Mouse (Mus musculus): ENCODE measurements at regions not wholly inside any gene's neighbourhood (a gene's known extent, or its start where the extent isn't known, plus 50 kb on each side); places are given as distances from the start of the nearest gene placed in this dataset.

- H3K27ac ChIP-seq (ENCODE audit: low read length), result no peak overlapping the region
- no peak overlapping the region for H3K4me3 ChIP-seq (ENCODE audit: low read length)
- H3K27me3 ChIP-seq (ENCODE audit: control insufficient read depth, insufficient read depth, low read length), result no peaks in the 10 kb centered on the region
- H3K4me1 ChIP-seq (ENCODE audit: control insufficient read depth, insufficient read depth, low read length), result no peaks in the 10 kb centered on the region
- ATAC-seq (replicated peaks; ENCODE audit: extremely low read depth, insufficient read depth, low FRiP score), result no peak
- H3K9me3 ChIP-seq (replicated peaks; ENCODE audit: control insufficient read depth, low read length), result no peaks in the 10 kb centered on the region
- H3K9ac ChIP-seq (ENCODE audit: low read length), result no peak overlapping the region
- no peak overlapping the region for H3K4me2 ChIP-seq (ENCODE audit: low read depth, low read length)
- 75% methylated on average over 5 of the region's 5 CpGs for WGBS
- H3K36me3 ChIP-seq (ENCODE audit: control insufficient read depth, insufficient read depth), result no peaks in the 10 kb centered on the region
These were observed 114.0 kb upstream of the Gli2 start for GRCm38 (mm10) chr1:119167443-119167842.

- Histone ChIP-seq H3K9me3 (replicated peaks; ENCODE audit: control insufficient read depth, low read length) (no peaks in the 10 kb centered on the region), H3K36me3 (ENCODE audit: control insufficient read depth, insufficient read depth) (no peaks in the 10 kb centered on the region), H3K4me1 (ENCODE audit: control insufficient read depth, insufficient read depth, low read length) (no peaks in the 10 kb centered on the region), H3K4me3 (ENCODE audit: low read length) (no peak overlapping the region), H3K27me3 (ENCODE audit: control insufficient read depth, insufficient read depth, low read length) (no peaks in the 10 kb centered on the region), H3K9ac (ENCODE audit: low read length) (no peak overlapping the region), H3K27ac (ENCODE audit: low read length) (no peak overlapping the region), H3K4me2 (ENCODE audit: low read depth, low read length) (no peak overlapping the region)
- 87% methylated on average over 7 of the region's 7 CpGs for WGBS
- ATAC-seq (replicated peaks; ENCODE audit: extremely low read depth, insufficient read depth, low FRiP score), result no peak
These were observed 112.9 kb upstream of the Gli2 start for GRCm38 (mm10) chr1:119166286-119166685.

GRCm38 (mm10) chr1:119164811-119165210 is 111.4 kb upstream of the Gli2 start:
- no peaks in the 10 kb centered on the region for H3K4me1 ChIP-seq (ENCODE audit: control insufficient read depth, insufficient read depth, low read length)
- H3K9ac ChIP-seq (ENCODE audit: low read length), result no peak overlapping the region
- no peaks in the 10 kb centered on the region for H3K36me3 ChIP-seq (ENCODE audit: control insufficient read depth, insufficient read depth)
- H3K9me3 ChIP-seq (replicated peaks; ENCODE audit: control insufficient read depth, low read length), result no peaks in the 10 kb centered on the region
- ATAC-seq (replicated peaks; ENCODE audit: extremely low read depth, insufficient read depth, low FRiP score), result no peak
- no peak overlapping the region for H3K27ac ChIP-seq (ENCODE audit: low read length)
- H3K4me2 ChIP-seq (ENCODE audit: low read depth, low read length), result no peak overlapping the region
- WGBS, result 79% methylated on average over 5 of the region's 5 CpGs
- H3K27me3 ChIP-seq (ENCODE audit: control insufficient read depth, insufficient read depth, low read length), result no peaks in the 10 kb centered on the region
- H3K4me3 ChIP-seq (ENCODE audit: low read length), result no peak overlapping the region

GRCm38 (mm10) chr1:119163846-119164245 is 110.4 kb upstream of the Gli2 start:
- H3K27me3 ChIP-seq (ENCODE audit: control insufficient read depth, insufficient read depth, low read length), result no peaks in the 10 kb centered on the region
- ATAC-seq (replicated peaks; ENCODE audit: extremely low read depth, insufficient read depth, low FRiP score), result no peak
- H3K4me1 ChIP-seq (ENCODE audit: control insufficient read depth, insufficient read depth, low read length), result no peaks in the 10 kb centered on the region
- H3K36me3 ChIP-seq (ENCODE audit: control insufficient read depth, insufficient read depth), result no peaks in the 10 kb centered on the region
- no peaks in the 10 kb centered on the region for H3K9me3 ChIP-seq (replicated peaks; ENCODE audit: control insufficient read depth, low read length)
- H3K4me2 ChIP-seq (ENCODE audit: low read depth, low read length), result no peak overlapping the region
- no peak overlapping the region for H3K9ac ChIP-seq (ENCODE audit: low read length)
- no peak overlapping the region for H3K27ac ChIP-seq (ENCODE audit: low read length)
- no peak overlapping the region for H3K4me3 ChIP-seq (ENCODE audit: low read length)

- WGBS, result 79% methylated on average over 7 of the region's 7 CpGs
- no peak for ATAC-seq (replicated peaks; ENCODE audit: extremely low read depth, insufficient read depth, low FRiP score)
- H3K27me3 ChIP-seq (ENCODE audit: control insufficient read depth, insufficient read depth, low read length), result no peaks in the 10 kb centered on the region
These were observed 109.8 kb upstream of the Gli2 start for GRCm38 (mm10) chr1:119163114-119163740.

GRCm38 (mm10) chr1:119161751-119162150 is 108.3 kb upstream of the Gli2 start:
- WGBS, result 80% methylated on average over 3 of the region's 3 CpGs
- no peaks in the 10 kb centered on the region for H3K4me1 ChIP-seq (ENCODE audit: control insufficient read depth, insufficient read depth, low read length)
- ATAC-seq (replicated peaks; ENCODE audit: extremely low read depth, insufficient read depth, low FRiP score), result no peak
- H3K27me3 ChIP-seq (ENCODE audit: control insufficient read depth, insufficient read depth, low read length), result no peaks in the 10 kb centered on the region
- no peaks in the 10 kb centered on the region for H3K36me3 ChIP-seq (ENCODE audit: control insufficient read depth, insufficient read depth)
- H3K9ac ChIP-seq (ENCODE audit: low read length), result no peak overlapping the region
- H3K9me3 ChIP-seq (replicated peaks; ENCODE audit: control insufficient read depth, low read length), result no peaks in the 10 kb centered on the region
- H3K4me2 ChIP-seq (ENCODE audit: low read depth, low read length), result no peak overlapping the region
- H3K4me3 ChIP-seq (ENCODE audit: low read length), result no peak overlapping the region
- no peak overlapping the region for H3K27ac ChIP-seq (ENCODE audit: low read length)

More at GRCm38 (mm10) chr1:119163114-119163740, 109.8 kb upstream of the Gli2 start:
- Histone ChIP-seq H3K4me3 (ENCODE audit: low read length) (no peak overlapping the region), H3K4me1 (ENCODE audit: control insufficient read depth, insufficient read depth, low read length) (no peaks in the 10 kb centered on the region), H3K27ac (ENCODE audit: low read length) (no peak overlapping the region), H3K9ac (ENCODE audit: low read length) (no peak overlapping the region), H3K4me2 (ENCODE audit: low read depth, low read length) (no peak overlapping the region), H3K9me3 (replicated peaks; ENCODE audit: control insufficient read depth, low read length) (no peaks in the 10 kb centered on the region), H3K36me3 (ENCODE audit: control insufficient read depth, insufficient read depth) (no peaks in the 10 kb centered on the region)

GRCm38 (mm10) chr1:119160354-119160753 is 106.9 kb upstream of the Gli2 start:
- H3K4me1 ChIP-seq (ENCODE audit: control insufficient read depth, insufficient read depth, low read length), result no peaks in the 10 kb centered on the region
- H3K36me3 ChIP-seq (ENCODE audit: control insufficient read depth, insufficient read depth), result no peaks in the 10 kb centered on the region
- H3K9ac ChIP-seq (ENCODE audit: low read length), result no peak overlapping the region
- H3K27me3 ChIP-seq (ENCODE audit: control insufficient read depth, insufficient read depth, low read length), result no peaks in the 10 kb centered on the region
- 86% methylated on average over 1 of the region's 1 CpGs for WGBS
- H3K27ac ChIP-seq (ENCODE audit: low read length), result no peak overlapping the region
- no peaks in the 10 kb centered on the region for H3K9me3 ChIP-seq (replicated peaks; ENCODE audit: control insufficient read depth, low read length)
- no peak overlapping the region for H3K4me2 ChIP-seq (ENCODE audit: low read depth, low read length)
- no peak for ATAC-seq (replicated peaks; ENCODE audit: extremely low read depth, insufficient read depth, low FRiP score)
- no peak overlapping the region for H3K4me3 ChIP-seq (ENCODE audit: low read length)

- Histone ChIP-seq H3K36me3 (ENCODE audit: control insufficient read depth, insufficient read depth) (no peaks in the 10 kb centered on the region), H3K27ac (ENCODE audit: low read length) (no peak overlapping the region), H3K4me1 (ENCODE audit: control insufficient read depth, insufficient read depth, low read length) (no peaks in the 10 kb centered on the region), H3K27me3 (ENCODE audit: control insufficient read depth, insufficient read depth, low read length) (no peaks in the 10 kb centered on the region), H3K4me2 (ENCODE audit: low read depth, low read length) (no peak overlapping the region), H3K9ac (ENCODE audit: low read length) (no peak overlapping the region), H3K4me3 (ENCODE audit: low read length) (no peak overlapping the region), H3K9me3 (replicated peaks; ENCODE audit: control insufficient read depth, low read length) (no peaks in the 10 kb centered on the region; the same call in 1 of the 2 replicates)
- ATAC-seq (replicated peaks; ENCODE audit: extremely low read depth, insufficient read depth, low FRiP score), result no peak
- whole genome bisulfite sequencing, result 84% methylated on average over 4 of the region's 4 CpGs
These were observed 103.8 kb upstream of the Gli2 start for GRCm38 (mm10) chr1:119157171-119157700.

- no peak for ATAC-seq (replicated peaks; ENCODE audit: extremely low read depth, insufficient read depth, low FRiP score)
- H3K27ac ChIP-seq (ENCODE audit: low read length), result no peak overlapping the region
These were observed 100.2 kb upstream of the Gli2 start for GRCm38 (mm10) chr1:119153619-119154018.

More at GRCm38 (mm10) chr1:119153619-119154018, 100.2 kb upstream of the Gli2 start:
- H3K36me3 ChIP-seq (ENCODE audit: control insufficient read depth, insufficient read depth), result no peaks in the 10 kb centered on the region
- no peak overlapping the region for H3K9ac ChIP-seq (ENCODE audit: low read length)
- H3K9me3 ChIP-seq (replicated peaks; ENCODE audit: control insufficient read depth, low read length), result no peaks in the 10 kb centered on the region; the same call in 1 of the 2 replicates
- WGBS, result 89% methylated on average over 4 of the region's 4 CpGs
- no peaks in the 10 kb centered on the region for H3K4me1 ChIP-seq (ENCODE audit: control insufficient read depth, insufficient read depth, low read length)
- H3K27me3 ChIP-seq (ENCODE audit: control insufficient read depth, insufficient read depth, low read length), result no peaks in the 10 kb centered on the region
- H3K4me2 ChIP-seq (ENCODE audit: low read depth, low read length), result no peak overlapping the region
- no peak overlapping the region for H3K4me3 ChIP-seq (ENCODE audit: low read length)
